Mouse (Mus musculus) bone marrow macrophage, adult 2 months (primary cell): ENCODE measurements at regions not wholly inside any gene's neighbourhood (a gene's known extent, or its start where the extent isn't known, plus 50 kb on each side); places are given as distances from the start of the nearest gene placed in this dataset.

Source experiments
- H3K27ac ChIP-seq: 2 replicates; pipeline ENCODE4 v1.5.1; 2012; ENCODE audit warnings: low read depth, low read length; ENCODE audit not compliant: insufficient read depth
- H3K4me1 ChIP-seq: 2 replicates; pipeline ENCODE4 v1.6.1; 2012; ENCODE audit warnings: low read length; ENCODE audit not compliant: control insufficient read depth, insufficient read depth
- H3K4me3 ChIP-seq: 2 replicates; pipeline ENCODE4 v1.5.1; 2012; ENCODE audit warnings: mild to moderate bottlenecking, low read length, moderate library complexity; ENCODE audit not compliant: insufficient read depth
- CTCF ChIP-seq: IDR thresholded peaks from 2 replicates; pipeline ENCODE4 v1.5.1; 2012; ENCODE audit warnings: low read depth, mild to moderate bottlenecking, low read length, moderate library complexity
- POLR2A ChIP-seq: IDR thresholded peaks from 2 replicates; pipeline ENCODE4 v1.6.1; 2012; ENCODE audit warnings: mild to moderate bottlenecking, low read depth, low read length, borderline replicate concordance

DNA sequence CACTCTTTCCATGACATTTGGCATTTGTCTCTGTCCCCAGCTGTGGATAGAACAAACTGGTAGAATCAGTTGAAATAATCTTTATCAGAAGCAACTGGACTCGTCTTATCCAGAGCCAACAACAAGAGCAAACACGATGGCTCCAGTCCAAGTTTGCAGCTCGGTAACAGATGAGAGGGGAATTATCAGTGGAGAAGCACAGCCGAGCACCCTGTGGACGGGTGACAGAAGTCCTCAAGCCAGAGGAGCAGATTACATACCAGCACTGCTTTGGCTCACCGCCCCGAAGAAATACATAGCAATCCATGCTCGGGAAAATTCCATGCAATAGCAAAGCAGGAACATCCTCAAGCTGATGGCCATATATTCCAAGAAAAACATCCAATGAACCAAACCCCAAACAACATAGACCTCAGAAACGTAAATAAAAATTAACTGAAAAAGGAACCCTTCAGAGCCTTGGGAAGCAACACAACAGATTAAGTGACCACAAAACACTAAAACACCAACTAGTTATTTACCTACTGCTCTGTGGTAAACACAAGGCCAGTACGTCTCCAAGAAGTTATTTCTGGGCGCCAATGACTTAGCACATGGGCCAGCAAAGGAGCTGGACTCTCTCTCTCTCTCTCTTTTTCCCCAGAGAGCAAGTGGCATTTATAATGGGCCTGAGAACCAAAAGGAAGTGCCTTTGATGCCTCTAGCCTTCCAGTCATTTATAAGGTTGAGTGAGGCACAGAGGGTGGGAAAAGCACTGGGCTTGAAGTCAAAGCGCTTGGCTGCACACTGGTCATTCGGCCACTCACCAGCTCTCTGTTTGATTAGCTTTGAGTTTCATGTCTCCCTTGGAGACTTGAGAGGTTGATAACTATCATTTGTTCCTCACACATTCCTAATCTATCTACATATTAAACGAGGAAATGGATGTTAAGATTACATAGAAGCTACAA lies 163.0 kb upstream of the Gm12728 start:
- Histone ChIP-seq H3K27ac (no peak overlapping the region), H3K4me3 (no peak overlapping the region), H3K4me1 (no peaks in the 10 kb centered on the region)
- TF ChIP-seq POLR2A (no peak), CTCF (no peak)

DNA sequence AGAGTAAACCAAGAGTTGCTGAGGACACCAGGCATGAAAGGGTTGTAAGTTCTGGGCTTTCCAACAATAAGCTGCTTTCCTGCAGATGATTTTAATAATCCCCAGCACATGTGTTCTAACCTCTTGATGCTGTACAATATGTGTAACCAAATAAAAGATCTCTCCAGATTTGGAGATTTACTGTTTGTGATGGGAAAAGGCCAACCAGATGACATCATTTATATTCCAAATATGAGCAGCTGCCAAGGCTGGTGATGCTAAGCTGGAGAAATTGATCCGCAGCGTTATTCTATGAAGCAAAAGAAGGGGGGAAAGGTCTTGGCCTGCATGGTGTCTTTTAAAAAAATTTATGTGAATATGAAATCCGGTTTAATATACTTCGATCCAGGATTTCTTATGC lies 160.1 kb upstream of the Gm12728 start:
- Histone ChIP-seq H3K27ac (no peak overlapping the region), H3K4me1 (no peaks in the 10 kb centered on the region), H3K4me3 (no peak overlapping the region)
- TF ChIP-seq CTCF: no peak
- TF ChIP-seq POLR2A: no peak

DNA sequence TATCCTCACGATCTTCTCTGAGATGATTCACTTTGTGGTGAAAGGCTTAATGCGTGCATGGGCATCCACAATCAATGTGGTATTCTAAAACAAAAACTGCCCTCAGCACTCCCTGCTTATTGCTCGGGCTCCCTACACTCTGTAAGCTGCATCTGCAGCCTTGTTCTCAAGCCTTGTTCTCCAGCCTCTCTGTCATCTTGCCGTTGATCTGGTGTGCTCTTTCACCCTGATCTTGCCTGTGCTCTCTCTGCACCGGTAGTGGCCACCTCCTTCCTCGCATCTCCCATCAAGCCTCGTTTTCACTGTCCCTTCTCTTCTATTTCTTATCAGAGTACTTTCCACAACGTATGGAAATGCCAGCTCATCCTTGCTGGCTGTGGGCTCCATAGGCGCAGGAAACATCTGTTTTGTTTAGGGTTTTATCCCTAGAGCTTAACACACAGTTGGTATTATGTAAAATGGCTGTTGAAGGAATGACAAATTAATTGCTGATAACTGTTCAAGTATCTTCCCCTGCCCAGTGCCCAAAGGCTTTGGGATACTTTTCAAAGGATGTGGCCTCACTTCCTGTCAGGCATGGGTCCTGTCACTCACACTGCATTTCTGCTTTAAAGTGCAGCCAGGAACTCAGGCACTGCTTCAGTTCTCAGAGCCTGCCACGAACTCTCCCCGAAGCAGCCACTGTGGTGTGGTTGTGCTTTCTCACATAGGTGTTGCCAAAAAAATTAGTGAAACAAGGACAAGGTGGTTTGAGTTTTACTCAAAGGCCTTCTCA lies 158.9 kb upstream of the Gm12728 start:
- Histone ChIP-seq H3K27ac (no peak overlapping the region), H3K4me3 (no peak overlapping the region), H3K4me1 (no peaks in the 10 kb centered on the region)
- TF ChIP-seq POLR2A (no peak), CTCF (no peak)

DNA sequence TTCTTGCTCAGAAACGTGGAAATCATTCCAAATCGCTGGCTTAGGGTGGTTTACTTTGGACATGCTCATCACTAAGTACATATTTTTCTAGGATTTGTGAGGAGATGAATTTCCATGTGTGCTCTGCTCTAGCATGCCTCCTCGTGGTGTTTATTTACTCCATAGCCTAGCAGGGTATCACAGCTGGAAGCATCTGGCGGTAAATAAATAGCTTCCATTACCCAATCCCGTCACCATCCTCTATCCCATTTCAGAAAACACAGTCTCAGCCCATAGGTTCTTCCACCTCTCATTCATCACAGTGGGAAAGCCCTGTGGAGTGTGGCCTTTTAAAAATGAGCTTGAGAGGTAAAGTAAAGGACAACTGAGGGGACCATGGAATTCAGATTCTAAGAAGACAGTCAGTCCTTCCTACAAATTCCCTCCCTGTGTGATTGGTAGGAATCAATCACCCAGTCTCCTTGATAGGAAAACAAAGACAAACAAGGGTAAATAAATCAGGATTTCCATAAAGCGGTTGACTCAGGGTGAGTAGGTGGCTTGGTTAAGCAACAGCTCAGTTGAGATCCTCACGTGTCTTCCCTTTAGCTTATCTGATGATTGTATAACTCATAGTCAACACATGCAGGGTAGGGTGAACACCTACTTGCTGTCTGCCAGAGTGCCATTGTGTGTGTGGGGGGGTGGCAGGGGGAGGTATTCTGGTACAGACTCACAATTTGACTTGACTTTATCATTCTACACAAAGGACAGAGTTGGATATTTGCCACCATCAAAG lies 156.9 kb upstream of the Gm12728 start:
- no peaks in the 10 kb centered on the region for H3K4me1 ChIP-seq
- no peak for TF ChIP-seq CTCF
- TF ChIP-seq POLR2A: no peak

DNA sequence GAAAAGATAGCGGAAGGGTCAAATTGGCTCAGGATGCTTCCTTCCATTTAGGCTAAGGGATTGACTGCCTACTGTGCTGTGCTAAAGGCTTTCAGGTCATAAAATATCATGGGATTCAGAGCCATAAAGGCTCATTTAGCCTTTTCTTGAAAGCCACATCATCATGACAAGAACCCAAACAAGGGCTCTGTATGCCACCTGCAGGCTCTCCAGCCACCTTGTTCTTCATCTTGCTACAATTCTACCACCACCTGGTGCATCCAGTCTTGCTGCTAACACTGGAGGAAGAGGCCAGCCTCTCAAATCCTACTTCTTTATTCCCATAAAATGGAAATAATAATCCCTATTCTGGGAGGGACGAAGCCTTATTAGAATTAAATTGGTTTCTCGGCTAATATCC lies 155.9 kb upstream of the Gm12728 start:
- Histone ChIP-seq H3K4me3 (no peak overlapping the region), H3K4me1 (no peaks in the 10 kb centered on the region), H3K27ac (no peak overlapping the region)
- TF ChIP-seq POLR2A (no peak), CTCF (no peak)

More for the DNA sequence above, 156.9 kb upstream of the Gm12728 start:
- Histone ChIP-seq H3K4me3 (no peak overlapping the region), H3K27ac (no peak overlapping the region)

DNA sequence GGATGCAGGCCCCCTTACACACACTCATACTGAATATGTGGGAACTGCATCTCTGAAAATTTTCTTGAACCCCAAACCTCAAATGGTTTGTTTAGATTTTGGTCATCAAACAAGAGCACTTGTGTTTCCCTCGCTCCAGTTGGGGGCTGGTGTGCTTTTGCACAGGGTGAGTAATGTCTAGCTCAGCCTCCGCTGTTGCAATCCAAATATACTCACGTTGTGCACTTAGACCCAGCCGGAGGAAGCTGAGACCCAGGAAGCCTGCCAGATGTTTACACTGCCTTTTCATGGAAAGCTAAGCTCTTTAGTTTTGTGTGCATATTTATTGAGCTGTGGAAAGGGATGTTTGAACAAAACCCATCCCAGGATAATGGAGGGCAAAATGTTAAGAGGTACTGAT lies 148.9 kb upstream of the Gm12728 start:
- H3K27ac ChIP-seq: no peak overlapping the region
- TF ChIP-seq POLR2A (no peak), CTCF (no peak)

DNA sequence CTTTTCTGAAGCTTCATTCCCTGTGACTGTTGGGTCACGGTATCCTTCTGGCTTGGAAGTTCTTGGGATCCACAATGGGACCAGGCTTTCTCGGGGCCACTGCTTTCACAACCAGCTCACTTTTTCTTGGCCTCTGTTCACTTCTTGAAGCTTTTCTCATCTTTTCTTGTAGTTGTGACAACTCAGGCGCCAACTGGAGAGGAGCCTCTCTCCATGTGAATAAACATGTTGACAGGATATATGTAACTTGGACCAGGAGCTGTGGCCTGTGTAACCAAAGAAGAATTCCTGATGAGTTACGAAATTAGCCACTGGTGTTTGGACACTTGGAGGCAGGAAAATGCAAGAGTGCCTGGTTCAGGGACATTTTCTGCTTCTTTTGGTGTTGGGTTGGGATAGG lies 148.1 kb upstream of the Gm12728 start:
- Histone ChIP-seq H3K4me1 (no peaks in the 10 kb centered on the region), H3K4me3 (no peak overlapping the region), H3K27ac (no peak overlapping the region)
- TF ChIP-seq POLR2A (no peak), CTCF (no peak)

More for the DNA sequence above, 148.9 kb upstream of the Gm12728 start:
- H3K4me1 ChIP-seq: no peaks in the 10 kb centered on the region
- no peak overlapping the region for H3K4me3 ChIP-seq

DNA sequence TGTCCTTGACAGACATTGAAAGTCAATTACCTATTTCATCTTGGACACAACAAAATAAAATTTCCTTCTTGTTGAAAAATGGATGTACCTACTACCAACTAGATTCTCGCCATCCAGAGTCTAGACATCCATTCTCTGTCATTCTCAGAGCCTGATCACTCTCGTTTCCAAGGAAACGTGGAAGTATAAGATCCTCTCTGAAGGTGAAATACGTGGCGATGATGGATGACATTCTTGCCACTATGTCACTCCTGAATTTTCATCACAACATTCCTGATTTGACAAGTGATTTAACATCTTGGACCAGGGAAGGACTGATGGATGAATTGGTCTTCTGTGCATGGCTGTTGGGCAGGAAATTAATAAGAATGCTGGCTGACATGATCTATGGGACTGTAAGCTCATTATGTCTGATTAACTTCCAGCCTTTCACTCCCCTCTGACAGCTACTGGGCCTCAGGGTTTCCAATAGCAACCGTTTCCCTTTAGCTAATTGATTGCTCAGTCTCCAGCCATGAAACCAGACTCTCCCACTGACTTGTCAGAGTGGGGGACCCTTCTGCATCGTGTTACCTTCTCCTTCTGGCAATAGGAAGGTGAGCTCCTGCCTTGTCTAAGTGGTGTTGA lies 140.7 kb upstream of the Gm12728 start:
- TF ChIP-seq POLR2A (no peak), CTCF (no peak)
- Histone ChIP-seq H3K27ac (no peak overlapping the region), H3K4me3 (no peak overlapping the region), H3K4me1 (no peaks in the 10 kb centered on the region)

DNA sequence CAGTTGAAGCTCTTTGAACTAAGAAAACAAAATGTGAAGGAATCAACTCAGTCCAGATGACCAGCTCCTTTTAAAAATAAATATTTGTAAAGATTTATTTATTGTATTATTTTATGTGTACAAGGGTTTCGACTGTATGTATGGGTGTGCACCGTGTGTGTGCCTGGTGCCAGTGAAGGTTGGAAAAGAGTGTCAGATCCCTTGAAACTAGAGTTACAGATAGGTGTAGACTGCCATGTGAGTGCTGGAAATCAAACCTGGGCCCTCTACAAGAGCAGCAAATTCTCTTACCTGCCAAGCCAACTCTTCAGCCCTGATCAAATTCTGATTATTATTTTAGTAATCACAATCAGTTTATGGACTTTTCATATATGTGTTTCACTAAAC lies 140.2 kb upstream of the Gm12728 start:
- no peak overlapping the region for H3K27ac ChIP-seq
- no peaks in the 10 kb centered on the region for H3K4me1 ChIP-seq
- H3K4me3 ChIP-seq: no peak overlapping the region
- TF ChIP-seq CTCF: no peak
- TF ChIP-seq POLR2A: no peak
